Mouse (Mus musculus) neural tube, embryonic 14.5 days (tissue): Measurements from ENCODE around the gene Med8. TPM values are rescaled to one million over a fixed set of nuclear protein-coding genes. Genes with fewer than 3 reads are reported as not detected.

Experiments used
- ATAC-seq: fragments of 200-750 bp; cut with Nextera tagmentation; 2 replicates; pipeline ENCODE4 v1.8.0; 2017; ENCODE audit warnings: low read depth, mild to moderate bottlenecking, moderate TSS enrichment, moderate library complexity
- H3K27ac ChIP-seq: fragments of 300-500 bp; sonication (generic); 2 replicates; pipeline ENCODE4 v1.5.1; 2014; ENCODE audit warnings: low read depth, mild to moderate bottlenecking, control low read depth, low read length, moderate library complexity, mixed read lengths
- H3K27me3 ChIP-seq: fragments of 300-500 bp; sonication (generic); 2 replicates; pipeline ENCODE4 v1.6.1; 2014; ENCODE audit warnings: low read length; ENCODE audit not compliant: control insufficient read depth, insufficient read depth
- H3K36me3 ChIP-seq: fragments of 300-500 bp; sonication (generic); 2 replicates; pipeline ENCODE4 v1.6.1; 2014; ENCODE audit warnings: low read length, mixed read lengths; ENCODE audit not compliant: control insufficient read depth, insufficient read depth
- H3K4me1 ChIP-seq: fragments of 300-500 bp; sonication (generic); 2 replicates; pipeline ENCODE4 v1.6.1; 2014; ENCODE audit warnings: low read length; ENCODE audit not compliant: control insufficient read depth, insufficient read depth
- H3K4me2 ChIP-seq: fragments of 300-500 bp; sonication (generic); 2 replicates; pipeline ENCODE4 v1.6.1; 2014; ENCODE audit warnings: mild to moderate bottlenecking, low read depth, low read length, control low read depth
- H3K4me3 ChIP-seq: fragments of 300-500 bp; sonication (generic); 2 replicates; pipeline ENCODE4 v1.5.1; 2014; ENCODE audit warnings: low read depth, low read length, control low read depth, mixed read lengths
- H3K9ac ChIP-seq: fragments of 300-500 bp; sonication (generic); replicated peaks from 2 replicates; pipeline ENCODE4 v1.6.1; 2014; ENCODE audit warnings: low read depth, mild to moderate bottlenecking, control low read depth, low read length, mixed read lengths
- H3K9me3 ChIP-seq: fragments of 300-500 bp; sonication (generic); 2 replicates; pipeline ENCODE4 v1.6.1; 2016; ENCODE audit warnings: low read length; ENCODE audit not compliant: control insufficient read depth
- WGBS: fragments of 180-500 bp; shearing (Covaris S2); extraction: QIAGEN DNeasy Blood & Tissue Kit; methylation state at CpG from one replicate; pipeline ENCODE4 v1.1.7; 2014; 5-methylcytosine and 5-hydroxymethylcytosine counted together
- polyA plus RNA-seq: library from polyadenylated mRNA; unstranded; fragments of >200 nt; fragmentation: Nextera tagmentation; extraction: Ambion mirVana; gene quantifications from 2 replicates; pipeline ENCODE4 v1.2.1, GENCODE M21; 2014

Gene Med8
- polyA plus RNA-seq, 1 experiment from 2014 or later = 100 TPM

DNA sequence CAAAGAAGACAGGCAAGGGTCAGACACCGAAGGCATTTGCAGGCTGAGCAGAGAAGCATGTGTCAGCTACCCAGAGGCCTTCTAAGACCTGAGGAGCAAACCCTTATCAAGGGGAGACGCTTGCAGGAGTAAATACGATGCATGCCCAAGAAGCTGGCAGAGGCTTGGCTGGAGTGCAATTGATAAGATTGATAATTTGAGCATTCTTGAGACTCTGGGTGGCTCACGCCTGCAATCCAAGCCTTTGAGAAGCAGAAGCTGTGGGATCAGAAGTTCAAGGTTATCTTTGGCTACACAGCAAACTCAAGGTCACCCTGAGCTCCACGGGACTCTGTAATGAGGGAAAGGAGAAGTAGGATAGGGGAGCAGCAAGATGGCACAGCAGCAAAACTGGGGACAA is 7.2 kb upstream of the Med8 start:
- no peaks in the 10 kb centered on the region for H3K27me3 ChIP-seq
- no peak for ATAC-seq
- no peak overlapping the region for H3K27ac ChIP-seq
- peaks cover 53% of the 10 kb centered on the region for H3K36me3 ChIP-seq
- no peak overlapping the region for H3K4me3 ChIP-seq
- H3K9ac ChIP-seq = no peak overlapping the region
- H3K4me2 ChIP-seq = no peak overlapping the region
- 93% methylated on average over 5 of the region's 5 CpGs for WGBS
- H3K9me3 ChIP-seq = no peaks in the 10 kb centered on the region
- no peaks in the 10 kb centered on the region for H3K4me1 ChIP-seq

DNA sequence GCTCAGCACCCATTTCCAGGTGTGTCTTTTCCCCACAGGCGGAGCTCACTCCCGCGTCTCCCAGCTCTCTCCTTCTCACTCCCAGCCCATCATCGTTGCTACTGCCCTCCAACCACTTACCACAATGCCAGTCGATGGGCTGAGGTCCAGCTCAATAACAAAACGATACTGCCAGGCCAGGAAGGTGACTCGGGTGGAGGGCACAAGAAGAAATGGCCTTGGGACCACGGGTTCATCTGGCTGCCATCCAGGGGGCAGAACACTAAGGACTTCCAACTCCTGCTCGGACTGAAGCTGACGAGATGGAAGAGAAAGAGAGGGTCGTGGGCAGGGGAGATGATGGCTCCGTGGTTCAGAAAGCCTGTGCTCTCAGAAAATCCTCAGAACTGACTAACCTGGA is 6.4 kb upstream of the Med8 start:
- Histone ChIP-seq H3K9me3 (no peaks in the 10 kb centered on the region), H3K4me2 (no peak overlapping the region), H3K9ac (no peak overlapping the region), H3K36me3 (peaks cover 45% of the 10 kb centered on the region), H3K4me1 (no peaks in the 10 kb centered on the region), H3K27ac (no peak overlapping the region), H3K27me3 (no peaks in the 10 kb centered on the region), H3K4me3 (no peak overlapping the region)
- WGBS = 92% methylated on average over 12 of the region's 12 CpGs
- ATAC-seq = no peak

GRCm38 (mm10) chr4:118410871-118411270 is 1.7 kb downstream of the Med8 start:
- no peak overlapping the region for H3K4me3 ChIP-seq
- no peak for ATAC-seq
- H3K4me1 ChIP-seq = peaks cover 8% of the 10 kb centered on the region
- WGBS = 94% methylated on average over 5 of the region's 5 CpGs
- H3K9me3 ChIP-seq = no peaks in the 10 kb centered on the region
- no peak overlapping the region for H3K27ac ChIP-seq
- H3K36me3 ChIP-seq = peaks cover 40% of the 10 kb centered on the region
- H3K27me3 ChIP-seq = no peaks in the 10 kb centered on the region
- no peak overlapping the region for H3K9ac ChIP-seq
- H3K4me2 ChIP-seq = no peak overlapping the region

- H3K4me3 ChIP-seq = no peak overlapping the region
- no peak for ATAC-seq
- H3K27ac ChIP-seq = no peak overlapping the region
- no peaks in the 10 kb centered on the region for H3K27me3 ChIP-seq
- 97% methylated on average over 5 of the region's 5 CpGs for WGBS
- H3K4me1 ChIP-seq = peaks cover 4% of the 10 kb centered on the region
- no peaks in the 10 kb centered on the region for H3K9me3 ChIP-seq
- no peak overlapping the region for H3K4me2 ChIP-seq
- H3K36me3 ChIP-seq = peaks cover 58% of the 10 kb centered on the region
- H3K9ac ChIP-seq = no peak overlapping the region
Measured at GRCm38 (mm10) chr4:118413553-118413952, 4.4 kb downstream of the Med8 start.

- no peak overlapping the region for H3K27ac ChIP-seq
- H3K4me2 ChIP-seq = no peak overlapping the region
- no peaks in the 10 kb centered on the region for H3K4me1 ChIP-seq
- H3K27me3 ChIP-seq = no peaks in the 10 kb centered on the region
- H3K9me3 ChIP-seq = no peaks in the 10 kb centered on the region
- 92% methylated on average over 2 of the region's 2 CpGs for WGBS
- no peak overlapping the region for H3K9ac ChIP-seq
- H3K4me3 ChIP-seq = no peak overlapping the region
- no peak for ATAC-seq
- peaks cover 65% of the 10 kb centered on the region for H3K36me3 ChIP-seq
Measured at GRCm38 (mm10) chr4:118415779-118416178, 6.6 kb downstream of the Med8 start.

DNA sequence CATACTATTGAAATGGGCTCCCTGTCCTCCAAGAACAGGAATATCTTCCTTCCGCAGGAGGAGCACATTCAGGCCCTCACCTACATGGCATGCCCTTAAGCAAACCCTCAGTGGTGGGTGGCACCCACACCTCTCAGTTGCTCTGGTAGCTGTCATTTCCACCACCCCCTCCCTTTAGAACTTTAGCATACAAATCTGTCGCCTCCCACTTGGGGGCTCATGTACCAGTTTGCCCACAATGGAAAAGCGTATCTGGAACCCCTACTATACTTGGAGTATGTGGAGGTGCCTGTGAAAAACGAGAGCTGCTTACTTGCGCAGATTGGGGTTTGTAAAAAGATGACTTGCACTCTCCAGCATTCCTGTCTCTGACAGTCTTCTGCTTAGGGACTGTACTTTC is 7.2 kb downstream of the Med8 start:
- Histone ChIP-seq H3K27me3 (no peaks in the 10 kb centered on the region), H3K9ac (no peak overlapping the region), H3K4me1 (no peaks in the 10 kb centered on the region), H3K4me3 (no peak overlapping the region), H3K36me3 (peaks cover 65% of the 10 kb centered on the region), H3K27ac (no peak overlapping the region), H3K4me2 (no peak overlapping the region), H3K9me3 (no peaks in the 10 kb centered on the region)
- ATAC-seq = no peak
- 91% methylated on average over 5 of the region's 5 CpGs for WGBS

- Histone ChIP-seq H3K27me3 (no peaks in the 10 kb centered on the region), H3K27ac (no peak overlapping the region), H3K9ac (no peak overlapping the region), H3K36me3 (peaks cover 64% of the 10 kb centered on the region), H3K4me2 (no peak overlapping the region), H3K9me3 (no peaks in the 10 kb centered on the region), H3K4me3 (no peak overlapping the region), H3K4me1 (no peaks in the 10 kb centered on the region)
- ATAC-seq = no peak
- WGBS = 87% methylated on average over 13 of the region's 13 CpGs
Measured at GRCm38 (mm10) chr4:118417112-118417797, 8.1 kb downstream of the Med8 start.

GRCm38 (mm10) chr4:118421384-118421783 is 12.2 kb downstream of the Med8 start:
- Histone ChIP-seq H3K4me2 (no peak overlapping the region), H3K4me3 (no peak overlapping the region), H3K36me3 (peaks cover 25% of the 10 kb centered on the region), H3K27ac (no peak overlapping the region), H3K4me1 (no peaks in the 10 kb centered on the region), H3K9ac (no peak overlapping the region), H3K9me3 (no peaks in the 10 kb centered on the region), H3K27me3 (no peaks in the 10 kb centered on the region)
- ATAC-seq = no peak
- 90% methylated on average over 3 of the region's 3 CpGs for WGBS

GRCm38 (mm10) chr4:118424541-118425160 is 15.5 kb downstream of the Med8 start:
- Histone ChIP-seq H3K36me3 (peaks cover 9% of the 10 kb centered on the region), H3K4me2 (no peak overlapping the region), H3K4me3 (no peak overlapping the region), H3K4me1 (peaks cover 12% of the 10 kb centered on the region; the same call in 1 of the 2 replicates), H3K9ac (no peak overlapping the region), H3K9me3 (no peaks in the 10 kb centered on the region), H3K27me3 (no peaks in the 10 kb centered on the region), H3K27ac (no peak overlapping the region)
- 87% methylated on average over 4 of the region's 4 CpGs for WGBS
- ATAC-seq = no peak
